Mouse (Mus musculus): ENCODE results near the gene Mllt10.
"Not testable (repeated sequence)": the region's sequence is repeated elsewhere in the genome, so short reads cannot be mapped to it uniquely, and the experiment has no call there.

Mllt10 gene

GRCm38 (mm10) chr2:18087695-18088094, 32.7 kb downstream of the Mllt10 start:
- not testable (repeated sequence) for DNase-seq (ENCODE audit: low read depth, low spot score)

- no peak for DNase-seq (ENCODE audit: low read depth, low spot score)
Measured at GRCm38 (mm10) chr2:18093858-18094257, 38.8 kb downstream of the Mllt10 start.

- no peak for DNase-seq (ENCODE audit: low read depth, low spot score)
Measured at GRCm38 (mm10) chr2:18094319-18094718, 39.3 kb downstream of the Mllt10 start.

GRCm38 (mm10) chr2:18095804-18096203, 40.8 kb downstream of the Mllt10 start:
- no peak for DNase-seq (ENCODE audit: low read depth, low spot score)

GRCm38 (mm10) chr2:18100914-18101313, 45.9 kb downstream of the Mllt10 start:
- no peak for DNase-seq (ENCODE audit: low read depth, low spot score)

GRCm38 (mm10) chr2:18107561-18107960, 52.5 kb downstream of the Mllt10 start:
- no peak for DNase-seq (ENCODE audit: low read depth, low spot score)

- no peak for DNase-seq (ENCODE audit: low read depth, low spot score)
Measured at GRCm38 (mm10) chr2:18108214-18108613, 53.2 kb downstream of the Mllt10 start.

- DNase-seq (ENCODE audit: low read depth, low spot score): no peak
Measured at GRCm38 (mm10) chr2:18111411-18111810, 56.4 kb downstream of the Mllt10 start.

GRCm38 (mm10) chr2:18116432-18116831, 61.4 kb downstream of the Mllt10 start:
- no peak for DNase-seq (ENCODE audit: low read depth, low spot score)

- no peak for DNase-seq (ENCODE audit: low read depth, low spot score)
Measured at GRCm38 (mm10) chr2:18138131-18138530, 83.1 kb downstream of the Mllt10 start.

GRCm38 (mm10) chr2:18139646-18140045, 84.6 kb downstream of the Mllt10 start:
- DNase-seq (ENCODE audit: low read depth, low spot score): no peak

GRCm38 (mm10) chr2:18156131-18156530, 101.1 kb downstream of the Mllt10 start:
- no peak for DNase-seq (ENCODE audit: low read depth, low spot score)

GRCm38 (mm10) chr2:18159426-18159825, 104.4 kb downstream of the Mllt10 start:
- no peak for DNase-seq (ENCODE audit: low read depth, low spot score)

- DNase-seq (ENCODE audit: low read depth, low spot score): no peak
Measured at GRCm38 (mm10) chr2:18160992-18161391, 106.0 kb downstream of the Mllt10 start.

GRCm38 (mm10) chr2:18165511-18165910, 110.5 kb downstream of the Mllt10 start:
- DNase-seq (ENCODE audit: low read depth, low spot score): no peak

GRCm38 (mm10) chr2:18169174-18169948, 114.3 kb downstream of the Mllt10 start:
- no peak for DNase-seq (ENCODE audit: low read depth, low spot score)

GRCm38 (mm10) chr2:18175234-18175633, 120.2 kb downstream of the Mllt10 start:
- DNase-seq (ENCODE audit: low read depth, low spot score): no peak

- DNase-seq (ENCODE audit: low read depth, low spot score): no peak
Measured at GRCm38 (mm10) chr2:18176235-18176634, 121.2 kb downstream of the Mllt10 start.

GRCm38 (mm10) chr2:18180323-18180722, 125.3 kb downstream of the Mllt10 start:
- no peak for DNase-seq (ENCODE audit: low read depth, low spot score)

- no peak for DNase-seq (ENCODE audit: low read depth, low spot score)
Measured at GRCm38 (mm10) chr2:18181631-18182030, 126.6 kb downstream of the Mllt10 start.

- DNase-seq (ENCODE audit: low read depth, low spot score): no peak
Measured at GRCm38 (mm10) chr2:18183079-18183478, 128.0 kb downstream of the Mllt10 start.

- no peak for DNase-seq (ENCODE audit: low read depth, low spot score)
Measured at GRCm38 (mm10) chr2:18188367-18188766, 133.3 kb downstream of the Mllt10 start.

- no peak for DNase-seq (ENCODE audit: low read depth, low spot score)
Measured at GRCm38 (mm10) chr2:18195285-18195684, 140.2 kb downstream of the Mllt10 start.

Data from c-Kit-negative CD71-positive TER-119-positive erythroid progenitor cells, embryonic 14.5 days (primary cell).